Mouse (Mus musculus) stomach, adult 2 months (tissue): ENCODE data around the gene Fgf18. TPM values are rescaled to one million over a fixed set of nuclear protein-coding genes. Genes with fewer than 3 reads are reported as not detected.

Experiments
- polyA plus RNA-seq: library from polyadenylated mRNA; depleted of rRNA; stranded (reverse); fragments of >200 nt; gene quantifications from 2 replicates; pipeline ENCODE4 v1.2.3, GENCODE M21; 2012; rRNA removed

Fgf18 gene
- 0.23 and 0.26 TPM in 2 replicates for polyA plus RNA-seq

GRCm38 (mm10) chr11:33147171-33147571 is at the start of gene Fgf18:
Gene Fgf18 (minus strand): TSS chr11:33147400.

DNA sequence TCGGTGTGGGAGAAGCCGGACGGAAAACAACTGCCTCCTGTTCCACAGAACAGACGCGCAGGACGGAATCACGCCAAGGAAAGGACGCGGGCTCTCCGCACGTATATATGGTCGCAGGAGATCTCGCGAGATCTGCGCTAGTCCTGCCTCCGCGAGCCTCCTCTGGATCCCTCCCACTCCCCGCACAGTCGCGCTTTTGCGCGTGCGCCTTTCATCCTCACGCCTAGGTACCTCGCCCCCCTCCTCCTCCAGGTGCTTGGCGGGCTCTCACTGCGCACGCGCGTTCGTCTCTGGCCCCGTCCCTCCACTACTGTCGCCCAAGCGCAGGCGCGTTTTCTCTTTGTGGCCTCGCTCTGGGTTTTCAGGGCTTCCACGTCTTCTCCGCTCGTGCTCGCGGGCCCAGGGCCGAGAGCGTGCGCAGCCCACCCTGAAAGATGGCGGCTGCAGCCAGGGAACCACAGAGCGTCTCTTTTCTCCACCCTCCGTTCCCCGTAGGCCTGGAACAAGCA is 15.9 kb upstream of the Fgf18 start, which contains the start of gene Npm1:
Npm1 (minus strand) TSS at position 209 of the 509 bp plus-strand sequence.

Other genes with a start within 250 kb of the Fgf18 start
- 3.5 and 5.9 TPM in 2 replicates for gene Npm1, start 15.8 kb upstream of the Fgf18 start, polyA plus RNA-seq
- gene Tlx3, start 56.2 kb upstream of the Fgf18 start, polyA plus RNA-seq, result not detected in 2 replicates
- gene Gm12117, start 129.3 kb upstream of the Fgf18 start, polyA plus RNA-seq, result not detected in 2 replicates